Mouse (Mus musculus) limb, embryonic 10.5 days (tissue): ENCODE data around the gene Spryd4. TPM values are rescaled to one million over a fixed set of nuclear protein-coding genes. Genes with fewer than 3 reads are reported as not detected.
"Not testable (repeated sequence)": the region's sequence is repeated elsewhere in the genome, so short reads cannot be mapped to it uniquely, and the experiment has no call there.

ENCODE experiments used
- DNase-seq: peaks from one replicate; pipeline ENCODE4 v3.0.0-alpha.2; 2017; ENCODE audit warnings: low spot score
- H3K27ac ChIP-seq: fragments of 300-500 bp; sonication (generic); 2 replicates; pipeline ENCODE4 v1.5.1; 2016; ENCODE audit warnings: mild to moderate bottlenecking
- H3K27me3 ChIP-seq: fragments of 300-500 bp; sonication (generic); 2 replicates; pipeline ENCODE4 v1.6.1; 2016; ENCODE audit warnings: low read depth, mild to moderate bottlenecking; ENCODE audit not compliant: poor library complexity, severe bottlenecking
- H3K36me3 ChIP-seq: fragments of 300-500 bp; sonication (generic); 2 replicates; pipeline ENCODE4 v1.6.1; 2016; ENCODE audit warnings: mild to moderate bottlenecking, moderate library complexity
- H3K4me1 ChIP-seq: fragments of 300-500 bp; sonication (generic); 2 replicates; pipeline ENCODE4 v1.6.1; 2016
- H3K4me3 ChIP-seq: fragments of 300-500 bp; sonication (generic); 2 replicates; pipeline ENCODE4 v1.5.1; 2016; ENCODE audit warnings: mild to moderate bottlenecking, moderate library complexity
- H3K9me3 ChIP-seq: fragments of 300-500 bp; sonication (generic); replicated peaks from 2 replicates; pipeline ENCODE4 v1.6.1; 2016; ENCODE audit warnings: mild to moderate bottlenecking
- WGBS: fragments of 180-500 bp; shearing (Covaris S2); methylation state at CpG from one replicate; pipeline ENCODE4 v1.1.7; 2016; 5-methylcytosine and 5-hydroxymethylcytosine counted together
- polyA plus RNA-seq: library from polyadenylated mRNA; unstranded; fragments of >200 nt; fragmentation: Nextera tagmentation; extraction: Ambion mirVana; gene quantifications from 2 replicates; pipeline ENCODE4 v1.2.1, GENCODE M21; 2016

The Spryd4 gene
- polyA plus RNA-seq, 1 experiment from 2014 or later = 33.3 TPM

DNA sequence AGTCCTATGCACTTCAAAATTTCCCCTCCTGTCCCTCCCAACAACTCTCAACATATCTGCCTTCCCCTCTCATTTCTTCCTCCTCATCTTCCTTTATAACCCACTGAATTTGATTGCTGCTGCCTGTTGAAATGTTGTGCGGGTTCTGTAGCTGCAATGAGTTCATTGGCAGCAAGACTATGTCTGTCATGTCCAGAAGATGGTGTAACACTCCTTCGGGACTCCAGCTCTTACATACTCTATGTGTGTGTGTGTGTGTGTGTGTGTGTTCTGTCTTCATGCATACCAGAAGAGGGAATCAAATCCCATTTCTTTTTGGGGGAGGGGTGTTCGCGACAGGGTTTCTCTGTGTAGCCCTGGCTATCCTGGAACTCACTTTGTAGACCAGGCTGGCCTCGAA, 3.4 kb upstream of the Spryd4 start:
- Histone ChIP-seq H3K4me3 (no peak overlapping the region), H3K27ac (no peak overlapping the region), H3K9me3 (no peaks in the 10 kb centered on the region), H3K36me3 (peaks cover 5% of the 10 kb centered on the region), H3K27me3 (peaks cover 22% of the 10 kb centered on the region), H3K4me1 (peaks cover 18% of the 10 kb centered on the region)
- WGBS = 83% methylated on average over 5 of the region's 5 CpGs
- DNase-seq = no peak

DNA sequence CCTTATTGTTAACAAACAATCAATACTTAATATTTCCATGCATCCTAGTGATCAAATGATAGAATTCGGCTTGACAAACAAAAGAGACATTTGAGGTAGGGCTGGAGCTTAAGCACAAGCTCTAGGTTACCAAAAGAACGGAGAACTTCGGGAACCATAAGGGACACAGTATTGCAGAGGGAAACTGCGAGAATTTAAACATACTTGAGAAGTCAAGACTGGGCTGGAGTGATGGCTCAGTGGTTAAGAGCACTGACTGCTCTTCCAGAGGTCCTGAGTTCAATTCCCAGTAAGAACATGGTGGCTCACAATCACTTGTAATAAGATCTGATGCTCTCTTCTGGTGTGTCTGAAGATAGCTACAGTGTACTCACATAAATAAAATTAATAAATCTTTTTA, 2.5 kb upstream of the Spryd4 start:
- H3K4me1 ChIP-seq = peaks cover 18% of the 10 kb centered on the region
- H3K27ac ChIP-seq, DNase-seq, H3K4me3 ChIP-seq, H3K9me3 ChIP-seq: not testable (repeated sequence)
- WGBS = 94% methylated on average over 4 of the region's 4 CpGs
- H3K27me3 ChIP-seq = peaks cover 22% of the 10 kb centered on the region
- peaks cover 11% of the 10 kb centered on the region for H3K36me3 ChIP-seq

DNA sequence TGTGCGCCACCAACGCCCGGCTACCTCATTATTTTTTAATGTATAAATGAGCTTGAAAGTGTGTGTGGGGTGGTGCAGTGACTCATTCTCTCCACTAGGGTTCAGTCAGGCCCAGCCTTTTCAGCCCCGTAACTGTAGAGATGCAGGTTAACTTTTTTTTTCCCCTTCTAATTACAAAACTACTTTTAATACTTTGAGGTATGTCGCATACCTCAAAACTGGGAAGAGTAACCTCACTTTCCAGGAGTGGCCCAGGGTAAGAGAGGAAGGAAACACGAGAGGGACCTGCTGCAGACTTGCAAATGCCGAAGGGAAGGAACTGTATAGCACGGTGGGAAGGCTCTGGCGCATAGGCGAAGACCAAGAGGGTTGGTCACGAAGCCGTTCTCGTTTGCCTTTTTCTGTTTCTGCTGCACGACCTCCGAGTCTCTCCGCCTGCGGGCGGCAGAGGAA, 1.3 kb upstream of the Spryd4 start:
- H3K27ac ChIP-seq = peak overlapping the region; percentile 47
- peak; percentile 66 for DNase-seq
- WGBS = 2% methylated on average over 18 of the region's 18 CpGs
- peak overlapping the region; percentile 46 for H3K4me3 ChIP-seq
- peaks cover 22% of the 10 kb centered on the region for H3K27me3 ChIP-seq
- peaks cover 19% of the 10 kb centered on the region for H3K36me3 ChIP-seq
- H3K9me3 ChIP-seq = no peaks in the 10 kb centered on the region
- peaks cover 18% of the 10 kb centered on the region for H3K4me1 ChIP-seq

DNA sequence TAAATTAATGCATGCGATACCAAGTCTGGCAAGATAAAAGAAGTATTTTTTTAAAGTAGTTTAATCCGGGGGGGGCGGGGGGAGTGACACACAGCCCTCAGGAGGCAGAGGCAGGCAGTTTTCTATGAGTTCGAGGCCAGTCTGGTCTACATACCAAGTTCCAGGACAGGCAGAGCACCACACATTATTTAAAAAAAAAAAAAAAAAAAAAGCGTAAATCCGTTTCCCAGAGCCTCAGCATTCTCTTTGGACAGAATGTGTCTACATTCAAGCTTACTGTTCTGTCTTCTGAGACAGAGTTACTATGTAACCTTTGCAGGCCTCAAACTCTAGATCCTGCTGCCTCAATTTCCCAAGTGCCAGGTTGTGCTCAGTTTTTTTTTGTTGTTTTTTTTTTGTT, 541 bp upstream of the Spryd4 start:
- Histone ChIP-seq H3K4me1 (peaks cover 18% of the 10 kb centered on the region), H3K27me3 (peaks cover 22% of the 10 kb centered on the region), H3K4me3 (peak overlapping the region; percentile 68), H3K9me3 (no peaks in the 10 kb centered on the region), H3K36me3 (peaks cover 19% of the 10 kb centered on the region), H3K27ac (peak overlapping the region; percentile 81)
- 47% methylated on average over 6 of the region's 6 CpGs for WGBS
- DNase-seq = no peak

DNA sequence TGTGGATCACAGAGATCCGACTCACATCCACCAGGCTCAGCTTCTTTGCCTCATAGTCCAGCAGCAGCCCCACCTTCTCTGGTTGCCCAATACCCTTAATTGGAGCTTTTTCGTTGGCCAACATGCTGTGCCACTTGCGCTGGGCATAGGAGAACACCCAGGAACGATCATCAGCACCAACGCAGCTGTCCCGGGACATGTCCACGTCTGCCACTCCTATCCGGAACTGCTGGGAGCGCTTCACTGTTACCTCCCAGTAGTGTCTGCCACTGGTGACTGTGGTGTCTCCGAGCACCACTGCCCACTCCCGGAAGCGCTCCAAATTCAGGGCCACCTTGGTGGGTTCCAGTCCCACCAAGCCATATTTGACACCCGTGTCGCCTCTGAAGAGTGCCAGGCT, 653 bp downstream of the Spryd4 start:
- peak overlapping the region; percentile 68 for H3K4me3 ChIP-seq
- H3K27me3 ChIP-seq = peaks cover 22% of the 10 kb centered on the region
- peak overlapping the region; percentile 81 for H3K27ac ChIP-seq
- DNase-seq = peak; percentile 54
- 34% methylated on average over 14 of the region's 14 CpGs for WGBS
- H3K36me3 ChIP-seq = peaks cover 26% of the 10 kb centered on the region
- H3K4me1 ChIP-seq = peaks cover 18% of the 10 kb centered on the region
- no peaks in the 10 kb centered on the region for H3K9me3 ChIP-seq

DNA sequence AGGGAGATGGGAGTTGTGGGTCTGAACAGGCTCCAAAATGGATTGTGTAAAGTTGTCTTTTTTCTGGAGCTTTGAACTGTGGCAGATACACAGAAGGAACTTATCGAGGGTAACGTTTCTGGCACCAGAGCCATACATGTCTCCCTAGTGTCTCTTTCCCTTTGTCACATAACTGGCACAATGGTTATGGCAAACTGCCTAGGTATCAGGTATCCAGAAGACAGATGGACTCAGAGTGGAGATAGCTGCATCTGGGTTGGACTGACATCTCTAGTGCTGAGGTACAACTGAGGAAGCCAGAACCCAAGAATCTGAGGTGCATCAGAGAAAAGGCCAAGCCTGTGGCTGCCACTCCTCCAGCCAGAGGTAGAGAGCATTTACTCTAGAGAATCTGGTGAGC, 1.5 kb downstream of the Spryd4 start:
- H3K27ac ChIP-seq = 0 out of 2 replicates have a peak overlapping the region, but pooled peaks have one; percentile 36
- H3K9me3 ChIP-seq = no peaks in the 10 kb centered on the region
- H3K27me3 ChIP-seq = peaks cover 21% of the 10 kb centered on the region
- H3K4me3 ChIP-seq = 0 out of 2 replicates have a peak overlapping the region, but pooled peaks have one; percentile 68
- H3K4me1 ChIP-seq = peaks cover 18% of the 10 kb centered on the region
- H3K36me3 ChIP-seq = peaks cover 26% of the 10 kb centered on the region
- DNase-seq = no peak
- WGBS = 94% methylated on average over 2 of the region's 2 CpGs

DNA sequence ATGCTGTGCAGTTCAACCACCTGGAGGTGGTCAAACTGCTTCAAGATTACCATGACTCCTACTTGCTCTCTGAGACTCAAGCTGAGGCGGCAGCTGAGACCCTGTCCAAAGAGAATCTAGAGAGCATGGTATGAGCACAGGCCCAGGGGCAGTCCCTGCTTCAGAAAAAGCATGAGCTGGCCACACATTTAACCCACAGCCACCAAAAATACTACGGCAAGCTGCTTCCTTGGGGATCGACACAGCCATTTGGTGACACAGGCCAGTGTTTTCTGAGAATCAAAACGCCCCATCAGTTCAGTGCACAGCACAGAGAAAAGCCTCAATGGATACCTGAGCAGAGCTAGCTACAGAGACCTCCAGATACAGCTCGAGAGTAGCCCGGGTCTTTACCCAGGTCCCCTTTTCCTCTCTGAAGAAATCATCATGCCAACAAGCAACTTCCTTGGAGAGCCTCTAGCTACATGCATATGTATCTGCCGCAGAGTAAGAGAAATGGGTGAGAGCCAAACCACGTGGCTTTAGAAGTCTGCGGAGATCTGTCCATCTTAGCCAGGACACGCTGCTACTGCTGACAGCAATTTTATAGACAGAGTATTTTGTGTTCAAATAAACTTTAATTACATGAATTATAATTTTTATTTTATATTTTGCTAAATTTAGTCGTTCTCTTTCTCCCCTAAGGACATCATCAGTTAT, 2.1 kb downstream of the Spryd4 start:
- peaks cover 18% of the 10 kb centered on the region for H3K4me1 ChIP-seq
- 91% methylated on average over 11 of the region's 11 CpGs for WGBS

DNA sequence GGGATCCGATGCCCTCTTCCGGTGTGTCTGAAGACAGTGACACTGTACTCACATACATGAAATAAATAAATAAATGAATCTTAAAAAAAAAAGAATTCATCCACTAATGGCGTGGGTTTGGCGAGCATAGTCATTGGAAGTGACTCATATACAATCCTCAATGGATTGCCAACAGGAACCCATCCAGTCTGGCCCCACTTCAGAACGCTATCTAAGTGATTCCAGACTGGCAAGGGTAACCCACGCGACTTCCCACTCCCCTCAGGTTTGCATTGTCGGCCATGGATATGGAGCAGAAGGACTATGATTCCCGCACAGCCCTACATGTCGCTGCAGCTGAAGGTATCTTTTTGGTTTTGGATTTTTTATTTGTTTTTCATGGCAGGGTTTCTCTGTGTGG, 3.3 kb downstream of the Spryd4 start:
- Histone ChIP-seq H3K9me3 (no peaks in the 10 kb centered on the region), H3K27ac (no peak overlapping the region), H3K4me3 (no peak overlapping the region), H3K4me1 (peaks cover 18% of the 10 kb centered on the region), H3K36me3 (peaks cover 26% of the 10 kb centered on the region), H3K27me3 (peaks cover 4% of the 10 kb centered on the region)
- WGBS = 96% methylated on average over 10 of the region's 10 CpGs
- no peak for DNase-seq

More for the DNA sequence above, 2.1 kb downstream of the Spryd4 start:
- DNase-seq = no peak
- Histone ChIP-seq H3K27ac (no peak overlapping the region), H3K9me3 (no peaks in the 10 kb centered on the region), H3K4me3 (no peak overlapping the region), H3K36me3 (peaks cover 26% of the 10 kb centered on the region), H3K27me3 (peaks cover 15% of the 10 kb centered on the region)

DNA sequence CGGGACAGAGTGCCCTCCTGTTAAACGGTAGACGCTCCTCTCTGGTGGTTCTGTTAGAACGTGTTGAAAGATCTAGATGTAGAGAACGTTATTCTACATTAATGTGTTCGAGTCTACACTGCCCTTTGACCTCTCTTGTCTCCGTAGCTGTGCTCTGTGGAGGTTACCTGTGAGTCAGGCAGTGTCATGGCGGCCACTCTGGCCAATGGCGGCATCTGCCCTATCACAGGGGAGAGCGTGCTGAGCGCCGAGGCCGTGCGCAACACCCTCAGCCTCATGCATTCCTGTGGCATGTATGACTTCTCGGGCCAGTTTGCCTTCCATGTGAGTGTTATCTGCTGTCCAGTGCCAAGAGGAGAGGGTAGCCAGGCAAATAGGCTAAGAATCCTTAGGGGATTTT, 6.7 kb downstream of the Spryd4 start:
- WGBS = 90% methylated on average over 15 of the region's 15 CpGs
- Histone ChIP-seq H3K9me3 (no peaks in the 10 kb centered on the region), H3K36me3 (peaks cover 21% of the 10 kb centered on the region), H3K4me3 (no peak overlapping the region), H3K27me3 (no peaks in the 10 kb centered on the region), H3K4me1 (peaks cover 4% of the 10 kb centered on the region; the same call in 1 of the 2 replicates), H3K27ac (no peak overlapping the region)
- DNase-seq = no peak

DNA sequence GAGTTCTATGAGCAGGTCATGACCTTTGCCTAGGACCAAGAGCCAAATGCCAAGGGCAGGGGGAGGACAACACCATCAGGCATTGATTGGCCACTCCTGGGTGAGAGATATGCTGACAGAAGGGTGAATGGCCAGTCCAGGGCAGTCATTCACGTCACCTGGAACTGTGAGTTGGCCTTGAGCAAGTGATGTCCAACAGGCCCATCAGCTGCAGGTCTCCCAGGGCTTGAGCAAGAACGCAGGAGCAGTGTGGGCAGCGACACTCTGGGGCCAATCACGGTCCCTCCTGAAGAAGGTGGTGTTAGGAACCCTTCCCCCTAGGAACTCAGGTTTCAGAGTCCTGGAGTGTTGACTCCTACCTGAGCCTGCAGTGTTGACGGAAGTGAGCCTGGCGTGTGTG, 9.8 kb downstream of the Spryd4 start:
- Histone ChIP-seq H3K27me3 (peaks cover 4% of the 10 kb centered on the region), H3K4me3 (no peak overlapping the region), H3K9me3 (no peaks in the 10 kb centered on the region), H3K36me3 (peaks cover 7% of the 10 kb centered on the region), H3K27ac (no peak overlapping the region), H3K4me1 (peaks cover 4% of the 10 kb centered on the region; the same call in 1 of the 2 replicates)
- DNase-seq = no peak
- WGBS = 69% methylated on average over 6 of the region's 6 CpGs

DNA sequence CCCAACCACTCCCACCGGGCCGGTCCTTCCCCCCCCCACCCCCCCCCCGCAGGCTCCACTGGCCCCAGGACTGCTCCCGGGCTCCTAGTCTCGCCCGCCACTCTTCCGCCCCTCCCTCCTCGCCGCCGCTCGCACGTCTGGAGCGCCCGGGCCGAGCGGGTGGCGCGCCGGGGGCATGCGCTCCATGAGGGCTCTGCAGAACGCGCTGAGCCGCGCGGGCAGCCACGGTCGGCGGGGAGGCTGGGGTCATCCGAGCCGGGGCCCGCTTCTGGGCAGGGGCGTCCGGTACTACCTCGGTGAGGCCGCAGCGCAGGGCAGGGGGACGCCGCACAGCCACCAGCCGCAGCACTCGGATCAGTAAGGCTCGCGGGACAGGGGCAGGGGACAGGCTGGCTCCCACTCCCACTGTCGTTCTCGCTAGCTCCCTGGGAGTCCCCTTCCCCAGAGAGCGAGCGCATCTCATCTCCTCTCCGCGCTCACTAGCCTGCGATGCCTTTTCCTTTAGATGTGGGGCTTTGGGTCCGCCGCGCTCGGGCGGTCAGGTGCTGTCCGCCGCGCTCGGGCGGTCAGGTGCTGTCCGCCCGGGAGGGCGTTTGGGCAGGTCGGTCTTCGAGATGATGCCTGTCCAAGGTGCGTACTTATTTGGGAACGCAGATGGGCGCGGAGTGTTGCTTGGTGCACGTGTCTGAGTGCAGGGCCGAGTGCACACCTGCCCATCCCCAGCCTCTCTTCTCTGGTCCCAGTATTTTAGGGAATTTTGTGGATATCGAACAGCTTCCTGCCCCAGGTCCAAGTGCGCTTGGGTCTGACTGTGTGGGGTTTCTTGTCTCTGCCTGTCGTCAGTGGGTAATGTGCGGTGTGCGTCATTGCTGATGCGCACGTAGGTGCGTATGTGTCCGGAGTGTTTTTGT, 16.8 kb downstream of the Spryd4 start:
- no peak for DNase-seq
- 2% methylated on average over 66 of the region's 79 CpGs for WGBS

DNA sequence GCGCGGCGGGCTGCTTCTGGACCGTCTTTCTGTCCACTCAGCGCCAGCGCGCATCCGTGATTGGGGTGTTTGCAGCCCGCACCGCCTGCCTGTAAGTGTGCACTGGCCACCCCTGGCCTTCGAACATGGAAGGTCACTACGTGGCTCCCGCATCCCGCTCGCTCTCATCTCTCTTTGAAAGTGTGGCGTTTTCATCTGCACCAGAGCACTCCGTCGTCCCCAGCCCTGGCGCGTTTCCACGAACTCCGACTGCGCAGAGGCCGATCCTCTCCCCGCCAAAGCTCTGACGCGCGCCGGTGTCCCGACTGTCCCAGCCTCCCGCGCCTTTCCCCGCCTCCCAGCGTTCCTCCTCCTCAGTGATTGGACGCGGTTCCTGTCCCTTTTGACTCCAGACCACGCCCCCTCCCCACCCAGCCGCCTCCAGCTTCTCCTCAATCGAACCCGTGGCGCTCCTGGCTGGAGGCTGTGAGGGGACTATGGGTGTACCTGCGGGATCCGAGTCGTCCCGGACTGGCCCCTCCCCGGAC, 17.5 kb downstream of the Spryd4 start, which contains the start of gene Gls2:
TSS of gene Gls2 (plus strand) at position 434 of the 527 bp plus-strand sequence.
- peaks cover 21% of the 10 kb centered on the region for H3K4me1 ChIP-seq
- peak; percentile 97 for DNase-seq
- H3K36me3 ChIP-seq = no peaks in the 10 kb centered on the region
- peaks cover 32% of the 10 kb centered on the region for H3K27me3 ChIP-seq
- H3K27ac ChIP-seq = peak within 1 kb of the TSS; percentile 82
- WGBS = under 1% methylated on average over 46 of the region's 46 CpGs
- peak within 1 kb of the TSS; percentile 85 for H3K4me3 ChIP-seq
- H3K9me3 ChIP-seq = no peaks in the 10 kb centered on the region

More for the DNA sequence above, 16.8 kb downstream of the Spryd4 start:
- peak overlapping the region; percentile 85 for H3K4me3 ChIP-seq
- H3K27me3 ChIP-seq = peaks cover 32% of the 10 kb centered on the region
- no peaks in the 10 kb centered on the region for H3K36me3 ChIP-seq
- H3K4me1 ChIP-seq = peaks cover 21% of the 10 kb centered on the region
- H3K27ac ChIP-seq = peak overlapping the region; percentile 82
- no peaks in the 10 kb centered on the region for H3K9me3 ChIP-seq
